Mouse (Mus musculus) MEL (cell line): Measurements from ENCODE around the gene Gale.
A peak's percentile ranks its signal among the peaks of the same experiment; 100 is the strongest.

Experiments
- CTCF ChIP-seq, 3 experiments: IDR thresholded peaks in 2 of 3; conservative IDR thresholded peaks in 1 of 3; 2 replicates each; pipeline ENCODE4 v1.5.1; 2011 to 2012; ENCODE audit warnings: low read length in 3 of 3, low read depth in 2 of 3, mild to moderate bottlenecking in 2 of 3, improper control_type of control experiment in 1 of 3, inconsistent platforms in 1 of 3, mixed read lengths in 1 of 3, moderate library complexity in 1 of 3; ENCODE audit not compliant: control insufficient read depth in 1 of 3, insufficient read depth in 1 of 3, poor library complexity in 1 of 3, severe bottlenecking in 1 of 3
- HCFC1 ChIP-seq: IDR thresholded peaks from 2 replicates; pipeline ENCODE4 v1.6.1; 2012; ENCODE audit warnings: low read depth, mild to moderate bottlenecking, inconsistent platforms, low read length, improper control_type of control experiment, moderate library complexity
- MXI1 ChIP-seq: IDR thresholded peaks from 2 replicates; pipeline ENCODE4 v1.6.1; 2011; ENCODE audit warnings: mild to moderate bottlenecking, low read depth, low read length, improper control_type of control experiment
- POLR2A ChIP-seq, 2 experiments: IDR thresholded peaks; 2 replicates each; pipeline ENCODE4 v1.6.1; 2011 to 2012; ENCODE audit warnings: low read length in 2 of 2, mild to moderate bottlenecking in 2 of 2, control low read depth in 1 of 2, improper control_type of control experiment in 1 of 2, low read depth in 1 of 2, moderate library complexity in 1 of 2; ENCODE audit not compliant: control insufficient read depth in 1 of 2, insufficient read depth in 1 of 2, poor library complexity in 1 of 2

GRCm38 (mm10) chr4:135921257-135922120 lies 42.0 kb upstream of the Gale start:
- TF ChIP-seq MXI1 (0 out of 2 replicates have a peak, but pooled peaks have one; percentile 10), CTCF (IDR thresholded peaks at IDR 0.05 in 2 of 3, conservative IDR thresholded peaks at IDR 0.05 in 1 of 3; ENCODE audit: control insufficient read depth in 1 of 3, insufficient read depth in 1 of 3, low read depth in 2 of 3, low read length in 3 of 3, poor library complexity in 1 of 3, severe bottlenecking in 1 of 3) (no peak), POLR2A (IDR thresholded peaks at IDR 0.05; ENCODE audit: control insufficient read depth in 1 of 2, insufficient read depth in 1 of 2, low read depth in 1 of 2, low read length in 2 of 2, poor library complexity in 1 of 2) (no peak), HCFC1 (no peak)
